In the genomic region with DNA sequence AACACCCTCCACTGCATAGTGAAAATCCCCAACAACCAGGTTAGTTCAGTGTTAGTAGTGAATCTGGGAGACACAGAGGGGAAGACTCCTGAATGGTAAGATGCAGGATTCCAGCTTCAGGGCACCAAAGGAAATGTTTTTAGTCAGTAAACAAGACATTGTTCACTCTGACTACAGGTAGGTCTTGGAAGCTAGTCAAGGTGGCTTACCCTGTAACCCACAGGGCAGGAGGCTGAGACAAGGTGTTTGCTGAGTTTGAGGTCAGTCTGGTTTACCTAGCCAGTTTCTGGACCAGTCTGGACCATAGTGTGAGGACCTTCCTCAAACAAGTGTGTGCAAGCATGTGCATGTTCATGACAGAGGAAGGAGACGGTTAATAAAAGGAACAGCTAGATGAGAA, we compare ENCODE assay signal across 32 mouse cellular contexts. TPM values are rescaled to one million over a fixed set of nuclear protein-coding genes. Genes with fewer than 3 reads are reported as not detected.
"Had no signal": no experiment of that assay in that cellular context is flagged by ENCODE, and none has a peak within 500 bp of the region (broad histone marks: within the 10 kb centered on the region; RNA-seq: fewer than 3 reads in every experiment).

No protein-coding gene starts in this region.

- DNase-seq: cerebellum, adult 18-20 months; cerebellum, adult 2 months; cerebellum, adult 8-10 months; cerebellum, adult 9-10 months; cerebellum, adult 9-11 months; cerebellum, postnatal 10 days; cerebellum, postnatal 14 days; cerebellum, postnatal 25 days; cerebellum, postnatal 36 days; embryo, embryonic 11 days; forebrain, postnatal 0 days; gastrocnemius, adult 2 months; gastrocnemius, postnatal 10 days; gastrocnemius, postnatal 14 days; gastrocnemius, postnatal 25 days; gastrocnemius, postnatal 36 days; heart, adult 18-20 months had no signal

- H3K27me3 ChIP-seq: embryonic facial prominence, embryonic 12.5 days; embryonic facial prominence, embryonic 13.5 days; embryonic facial prominence, embryonic 15.5 days; forebrain, embryonic 12.5 days; forebrain, embryonic 13.5 days; forebrain, embryonic 15.5 days had no signal

- H3K9me3 ChIP-seq: embryonic facial prominence, embryonic 10.5 days; embryonic facial prominence, embryonic 12.5 days; embryonic facial prominence, embryonic 13.5 days; embryonic facial prominence, embryonic 15.5 days; forebrain, embryonic 10.5 days; forebrain, embryonic 12.5 days; forebrain, embryonic 13.5 days; forebrain, embryonic 15.5 days had no signal

- H3K4me2 ChIP-seq: embryonic facial prominence, embryonic 12.5 days; embryonic facial prominence, embryonic 13.5 days; embryonic facial prominence, embryonic 15.5 days; forebrain, embryonic 12.5 days; forebrain, embryonic 13.5 days; forebrain, embryonic 15.5 days had no signal

- H3K4me3 ChIP-seq: embryonic facial prominence, embryonic 10.5 days; embryonic facial prominence, embryonic 12.5 days; embryonic facial prominence, embryonic 13.5 days; embryonic facial prominence, embryonic 15.5 days; erythroblast, embryonic 14.5 days; forebrain, embryonic 10.5 days; forebrain, embryonic 12.5 days; forebrain, embryonic 13.5 days; forebrain, embryonic 15.5 days; gastrocnemius, adult 2 months had no signal

- H3K9ac ChIP-seq: embryonic facial prominence, embryonic 12.5 days; embryonic facial prominence, embryonic 13.5 days; embryonic facial prominence, embryonic 15.5 days; forebrain, embryonic 12.5 days; forebrain, embryonic 13.5 days; forebrain, embryonic 15.5 days; forebrain, postnatal 0 days had no signal

- ATAC-seq: forebrain, embryonic 13.5 days; forebrain, embryonic 14.5 days; forebrain, embryonic 15.5 days; forebrain, embryonic 16.5 days; forebrain, postnatal 0 days had no signal

- H3K27ac ChIP-seq: embryonic facial prominence, embryonic 10.5 days; embryonic facial prominence, embryonic 12.5 days; embryonic facial prominence, embryonic 13.5 days; embryonic facial prominence, embryonic 15.5 days; forebrain, embryonic 10.5 days; forebrain, embryonic 12.5 days; forebrain, embryonic 13.5 days; forebrain, embryonic 15.5 days; gastrocnemius, adult 2 months had no signal

- H3K36me3 ChIP-seq: embryonic facial prominence, embryonic 10.5 days; embryonic facial prominence, embryonic 12.5 days; embryonic facial prominence, embryonic 13.5 days; embryonic facial prominence, embryonic 15.5 days; forebrain, embryonic 10.5 days; forebrain, embryonic 12.5 days; forebrain, embryonic 15.5 days had no signal

- H3K4me1 ChIP-seq: embryonic facial prominence, embryonic 10.5 days; embryonic facial prominence, embryonic 12.5 days; embryonic facial prominence, embryonic 13.5 days; embryonic facial prominence, embryonic 15.5 days; forebrain, embryonic 10.5 days; forebrain, embryonic 12.5 days; forebrain, embryonic 13.5 days; forebrain, embryonic 15.5 days had no signal

RNA-seq across cellular contexts. Expression of a gene that starts 22.2 kb away (rescaled TPM):
- total RNA-seq: common myeloid progenitor, adult 5-6 weeks; gastrocnemius, adult 18-20 months; gastrocnemius, adult 2 months; gastrocnemius, adult 8-10 months; gastrocnemius, postnatal 36 days; granulocyte monocyte progenitor cell, adult 5-6 weeks; heart, adult 18-20 months had no signal
- polyA plus RNA-seq: erythroblast, embryonic 14.5 days had no signal
